Mouse (Mus musculus) embryonic fibroblast, embryonic 13.5 days (primary cell): ENCODE results near the gene Trf.

Experiments used
- CTCF ChIP-seq: IDR thresholded peaks from 2 replicates; pipeline ENCODE4 v1.5.1; 2011; ENCODE audit warnings: mild to moderate bottlenecking, control low read depth, low read length, moderate library complexity, borderline replicate concordance; ENCODE audit not compliant: insufficient read depth
- POLR2A ChIP-seq: IDR thresholded peaks from 2 replicates; pipeline ENCODE4 v1.6.1; 2011; ENCODE audit warnings: low read depth, mild to moderate bottlenecking, control low read depth, low read length, moderate library complexity

- TF ChIP-seq CTCF (no peak), POLR2A (no peak)
Observed at GRCm38 (mm10) chr9:103234565-103235165, 4.4 kb upstream of the Trf start.
